Mouse (Mus musculus) testis, adult 2 months (tissue): ENCODE results near the gene Mrpl38.

Experiments
- CTCF ChIP-seq: fragments of 200-500 bp; IDR thresholded peaks from 2 replicates; pipeline ENCODE4 v1.5.1; 2012; ENCODE audit warnings: low read depth, mild to moderate bottlenecking, inconsistent platforms, low read length, moderate library complexity; ENCODE audit not compliant: control insufficient read depth, insufficient read depth, insufficient replicate concordance
- POLR2A ChIP-seq: fragments of 200-500 bp; IDR thresholded peaks from 2 replicates; pipeline ENCODE4 v1.6.1; 2012; ENCODE audit warnings: low read depth, mild to moderate bottlenecking, inconsistent platforms, low read length, moderate library complexity; ENCODE audit not compliant: control insufficient read depth

GRCm38 (mm10) chr11:116167884-116168439 is 29.3 kb upstream of the Mrpl38 start, which contains the start of gene Fbf1:
- peak; percentile 92 for TF ChIP-seq POLR2A
- TF ChIP-seq CTCF = no peak
